Mouse (Mus musculus): ENCODE data around the gene Hdac9.

DNA sequence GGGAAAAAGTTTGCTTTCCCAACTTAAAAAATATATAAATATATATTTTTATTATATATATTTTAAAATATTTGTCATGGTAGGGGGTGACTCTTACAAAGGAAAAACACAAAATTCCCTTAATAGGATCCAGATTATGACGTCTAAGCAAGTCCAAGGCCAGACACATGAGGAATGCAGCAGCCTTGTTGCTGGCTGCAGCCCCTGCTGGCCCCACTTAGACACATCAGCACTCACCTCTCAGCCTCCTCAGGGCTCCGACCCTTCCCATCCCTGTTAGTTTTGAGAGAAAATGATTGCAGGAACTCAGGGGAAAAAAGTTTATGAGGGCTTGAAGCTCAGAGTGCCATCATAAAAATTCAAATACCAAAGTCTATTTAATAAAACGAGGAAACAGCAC is 746.3 kb downstream of the Hdac9 start:
- TF ChIP-seq CTCF (conservative IDR thresholded peaks at IDR 0.05; ENCODE audit: insufficient read depth, insufficient read length, low read depth, low read length), result no peak
- no peak for TF ChIP-seq POLR2A (IDR thresholded peaks at IDR 0.05; ENCODE audit: low read depth, low read length)
